Comparison of ENCODE assay signal across 16 mouse cellular contexts in genomic region chrX:101423462-101423861, GRCm38 (mm10). TPM values are rescaled to one million over a fixed set of nuclear protein-coding genes. Genes with fewer than 3 reads are reported as not detected.
"Had no signal": no experiment of that assay in that cellular context is flagged by ENCODE, and none has a peak within 500 bp of the region (broad histone marks: within the 10 kb centered on the region; RNA-seq: fewer than 3 reads in every experiment).

No protein-coding gene starts in this region.

- ATAC-seq: liver, embryonic 12.5 days; midbrain, embryonic 15.5 days had no signal

- DNase-seq: kidney, postnatal 36 days; layer of hippocampus, adult 9-11 months; layer of hippocampus, postnatal 36 days; lung, postnatal 14 days; retina, postnatal 1 day; right cerebral cortex, postnatal 4 days; spleen, adult 18-20 months; thymus, adult 18-20 months; thymus, postnatal 14 days had no signal

RNA-seq across cellular contexts. Expression of gene Itgb1bp2, which starts 25.4 kb away (rescaled TPM):
- total RNA-seq: monocyte, adult 5-6 weeks had no signal
- polyA plus RNA-seq: macrophage had no signal

RNA-seq across cellular contexts. Expression of gene Gjb1, which starts 47.3 kb away (rescaled TPM):
- total RNA-seq: monocyte, adult 5-6 weeks; neutrophil, adult 5-6 weeks had no signal
- polyA plus RNA-seq: limb, embryonic 11.5 days; macrophage; midbrain, embryonic 11.5 days had no signal
